Mouse (Mus musculus) heart, adult 2 months (tissue): ENCODE measurements at regions not wholly inside any gene's neighbourhood (a gene's known extent, or its start where the extent isn't known, plus 50 kb on each side); places are given as distances from the start of the nearest gene placed in this dataset.

ENCODE experiments used
- CTCF ChIP-seq: fragments of 200-600 bp; IDR thresholded peaks from 2 replicates; pipeline ENCODE4 v1.8.1; 2022; ENCODE audit warnings: antibody characterized with exemption, mild to moderate bottlenecking, moderate library complexity
- EP300 ChIP-seq: fragments of 200-500 bp; IDR thresholded peaks from 2 replicates; pipeline ENCODE4 v1.6.1; 2011; ENCODE audit warnings: low read depth, low read length, control low read depth; ENCODE audit not compliant: insufficient read depth
- POLR2A ChIP-seq: fragments of 200-500 bp; IDR thresholded peaks from 2 replicates; pipeline ENCODE4 v1.6.1; 2011; ENCODE audit warnings: mild to moderate bottlenecking, low read depth, low read length, control low read depth; ENCODE audit not compliant: insufficient read depth

DNA sequence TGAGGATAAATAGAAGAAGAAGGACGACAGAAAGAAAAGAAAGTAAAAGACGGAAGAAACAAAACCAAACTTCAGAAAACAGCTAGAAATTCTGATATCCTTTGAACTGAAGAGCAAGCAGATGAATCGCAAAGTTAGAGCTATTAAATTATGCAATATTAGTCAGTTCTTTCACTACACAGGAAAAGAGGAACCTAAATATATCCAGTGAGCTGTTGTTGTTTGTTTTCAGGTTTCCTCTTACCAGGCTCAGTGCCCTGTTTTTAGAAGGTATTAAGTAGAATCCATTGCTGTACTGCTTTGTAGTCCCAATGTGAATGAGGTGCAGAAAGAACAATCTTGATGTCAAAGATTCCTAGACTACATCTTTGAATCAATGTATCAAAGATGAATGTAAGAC, 1544.7 kb upstream of the Zeb2 start:
- TF ChIP-seq POLR2A = no peak
- no peak for TF ChIP-seq CTCF
- TF ChIP-seq EP300 = no peak
